Mouse (Mus musculus) neural tube, embryonic 12.5 days (tissue): ENCODE data around the gene Sgsh. TPM values are rescaled to one million over a fixed set of nuclear protein-coding genes. Genes with fewer than 3 reads are reported as not detected.
A peak's percentile ranks its signal among the peaks of the same experiment; 100 is the strongest.

Experiments
- ATAC-seq: fragments of 200-750 bp; cut with Nextera tagmentation; 2 replicates; pipeline ENCODE4 v1.8.0; 2017; ENCODE audit warnings: low read depth, mild to moderate bottlenecking, moderate TSS enrichment, moderate library complexity; ENCODE audit not compliant: low FRiP score
- H3K27ac ChIP-seq: fragments of 300-500 bp; sonication (generic); 2 replicates; pipeline ENCODE4 v1.5.1; 2016
- H3K27me3 ChIP-seq: fragments of 300-500 bp; sonication (generic); replicated peaks from 2 replicates; pipeline ENCODE4 v1.6.1; 2016; ENCODE audit warnings: mild to moderate bottlenecking
- H3K36me3 ChIP-seq: fragments of 300-500 bp; sonication (generic); 2 replicates; pipeline ENCODE4 v1.6.1; 2016; ENCODE audit warnings: mild to moderate bottlenecking
- H3K4me1 ChIP-seq: fragments of 300-500 bp; sonication (generic); 2 replicates; pipeline ENCODE4 v1.6.1; 2016
- H3K4me2 ChIP-seq: fragments of 300-500 bp; sonication (generic); replicated peaks from 2 replicates; pipeline ENCODE4 v1.6.1; 2016; ENCODE audit warnings: mild to moderate bottlenecking
- H3K4me3 ChIP-seq: fragments of 300-500 bp; sonication (generic); 2 replicates; pipeline ENCODE4 v1.5.1; 2016
- H3K9ac ChIP-seq: fragments of 300-500 bp; sonication (generic); 2 replicates; pipeline ENCODE4 v1.6.1; 2016; ENCODE audit warnings: mild to moderate bottlenecking
- H3K9me3 ChIP-seq: fragments of 300-500 bp; sonication (generic); 2 replicates; pipeline ENCODE4 v1.6.1; 2016; ENCODE audit warnings: mild to moderate bottlenecking
- WGBS: fragments of 180-500 bp; shearing (Covaris S2); methylation state at CpG from one replicate; pipeline ENCODE4 v1.1.7; 2016; 5-methylcytosine and 5-hydroxymethylcytosine counted together
- polyA plus RNA-seq: library from polyadenylated mRNA; unstranded; fragments of >200 nt; fragmentation: Nextera tagmentation; extraction: Ambion mirVana; gene quantifications from 2 replicates; pipeline ENCODE4 v1.2.1, GENCODE M21; 2016

The Sgsh gene
- polyA plus RNA-seq, 1 experiment from 2014 or later: 5.2 TPM

DNA sequence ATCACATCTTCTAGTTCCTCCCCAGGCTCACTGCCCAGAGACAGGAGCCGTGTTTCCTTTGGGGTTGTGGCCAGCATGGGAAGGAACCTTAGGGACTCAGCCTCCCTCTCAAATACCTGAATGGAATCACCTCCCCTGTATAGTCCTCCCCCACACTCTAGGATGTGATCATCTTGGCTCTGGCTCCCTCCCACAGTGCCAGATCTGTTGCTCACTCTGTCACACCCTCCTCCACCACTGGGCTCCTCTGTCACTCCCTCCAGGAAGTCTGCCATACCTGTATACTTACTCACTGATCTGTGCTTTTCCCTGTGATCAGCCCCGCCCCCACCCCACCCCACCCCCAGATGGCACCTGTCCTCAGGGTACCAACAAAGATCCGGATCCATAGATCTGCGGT is 24.7 kb downstream of the Sgsh start:
- H3K9me3 ChIP-seq: no peaks in the 10 kb centered on the region
- H3K4me3 ChIP-seq: no peak overlapping the region
- H3K4me2 ChIP-seq: no peak overlapping the region
- 65% methylated on average over 4 of the region's 4 CpGs for WGBS
- H3K36me3 ChIP-seq: no peaks in the 10 kb centered on the region
- no peaks in the 10 kb centered on the region for H3K4me1 ChIP-seq
- H3K27me3 ChIP-seq: no peaks in the 10 kb centered on the region
- no peak overlapping the region for H3K9ac ChIP-seq
- ATAC-seq: no peak
- H3K27ac ChIP-seq: no peak overlapping the region

- Histone ChIP-seq H3K36me3 (no peaks in the 10 kb centered on the region), H3K4me1 (no peaks in the 10 kb centered on the region), H3K27me3 (0 out of 2 replicates have a peak, but pooled peaks cover 3% of the 10 kb centered on the region), H3K27ac (no peak overlapping the region), H3K9ac (no peak overlapping the region), H3K4me2 (no peak overlapping the region), H3K4me3 (no peak overlapping the region), H3K9me3 (0 out of 2 replicates have a peak, but pooled peaks cover 3% of the 10 kb centered on the region)
- WGBS: 88% methylated on average over 1 of the region's 1 CpGs
- no peak for ATAC-seq
These were observed 30.3 kb downstream of the Sgsh start for GRCm38 (mm10) chr11:119325068-119325467.

GRCm38 (mm10) chr11:119322521-119322920 is 32.8 kb downstream of the Sgsh start:
- Histone ChIP-seq H3K9me3 (0 out of 2 replicates have a peak, but pooled peaks cover 3% of the 10 kb centered on the region), H3K9ac (no peak overlapping the region), H3K4me1 (no peaks in the 10 kb centered on the region), H3K36me3 (no peaks in the 10 kb centered on the region), H3K4me3 (no peak overlapping the region), H3K27me3 (0 out of 2 replicates have a peak, but pooled peaks cover 3% of the 10 kb centered on the region), H3K4me2 (no peak overlapping the region), H3K27ac (no peak overlapping the region)
- WGBS: 77% methylated on average over 13 of the region's 13 CpGs
- ATAC-seq: no peak

- Histone ChIP-seq H3K9me3 (no peaks in the 10 kb centered on the region), H3K4me2 (no peak overlapping the region), H3K27me3 (no peaks in the 10 kb centered on the region), H3K36me3 (no peaks in the 10 kb centered on the region), H3K27ac (no peak overlapping the region), H3K4me1 (no peaks in the 10 kb centered on the region), H3K9ac (no peak overlapping the region), H3K4me3 (no peak overlapping the region)
- ATAC-seq: no peak
- 91% methylated on average over 4 of the region's 4 CpGs for WGBS
These were observed 38.6 kb downstream of the Sgsh start for GRCm38 (mm10) chr11:119316720-119317119.

- WGBS: 82% methylated on average over 17 of the region's 17 CpGs
- Histone ChIP-seq H3K9me3 (no peaks in the 10 kb centered on the region), H3K4me3 (no peak overlapping the region), H3K36me3 (no peaks in the 10 kb centered on the region), H3K27ac (no peak overlapping the region), H3K9ac (no peak overlapping the region), H3K4me2 (no peak overlapping the region), H3K4me1 (no peaks in the 10 kb centered on the region), H3K27me3 (no peaks in the 10 kb centered on the region)
- ATAC-seq: no peak
These were observed 40.9 kb downstream of the Sgsh start for GRCm38 (mm10) chr11:119314252-119314936.

DNA sequence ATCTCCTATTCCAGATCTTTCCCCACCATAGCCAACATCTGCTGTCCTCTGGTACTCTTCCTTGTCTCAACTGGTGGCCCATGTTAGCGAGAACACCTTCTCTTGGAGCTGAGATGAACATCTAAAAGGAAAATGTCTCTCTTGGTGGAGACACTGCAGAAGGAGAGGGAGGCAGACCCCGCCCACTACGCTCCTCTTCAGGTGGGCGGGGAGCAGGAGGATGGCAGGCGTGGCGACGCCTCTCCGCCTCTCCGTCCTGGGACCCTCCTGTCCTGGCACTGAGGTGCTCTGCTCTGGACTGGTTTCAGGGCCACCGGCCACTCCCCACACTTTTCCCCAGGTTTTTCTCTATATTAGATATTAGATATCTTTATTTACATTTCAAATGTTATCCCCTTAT is 44.7 kb downstream of the Sgsh start:
- no peaks in the 10 kb centered on the region; the same call in 1 of the 2 replicates for H3K27me3 ChIP-seq
- no peaks in the 10 kb centered on the region for H3K36me3 ChIP-seq
- 0 out of 2 replicates have a peak, but pooled peaks cover 6% of the 10 kb centered on the region for H3K4me1 ChIP-seq
- WGBS: 20% methylated on average over 10 of the region's 10 CpGs
- no peak overlapping the region for H3K27ac ChIP-seq
- no peak overlapping the region for H3K9ac ChIP-seq
- no peaks in the 10 kb centered on the region for H3K9me3 ChIP-seq
- ATAC-seq: no peak
- H3K4me3 ChIP-seq: no peak overlapping the region
- no peak overlapping the region for H3K4me2 ChIP-seq

- no peak overlapping the region for H3K9ac ChIP-seq
- no peaks in the 10 kb centered on the region for H3K36me3 ChIP-seq
- H3K4me2 ChIP-seq: no peak overlapping the region
- no peak for ATAC-seq
- H3K4me3 ChIP-seq: no peak overlapping the region
- no peaks in the 10 kb centered on the region for H3K9me3 ChIP-seq
- no peak overlapping the region for H3K27ac ChIP-seq
- H3K27me3 ChIP-seq: peaks cover 10% of the 10 kb centered on the region; the same call in 1 of the 2 replicates
- WGBS: 24% methylated on average over 11 of the region's 11 CpGs
- 0 out of 2 replicates have a peak, but pooled peaks cover 6% of the 10 kb centered on the region for H3K4me1 ChIP-seq
These were observed 47.4 kb downstream of the Sgsh start for GRCm38 (mm10) chr11:119307916-119308315.

- no peak within 1 kb of the TSS for H3K27ac ChIP-seq
- H3K4me2 ChIP-seq: no peak within 1 kb of the TSS
- H3K9me3 ChIP-seq: no peaks in the 10 kb centered on the region
- WGBS: 33% methylated on average over 1 of the region's 1 CpGs
- no peak within 1 kb of the TSS for H3K4me3 ChIP-seq
- 0 out of 2 replicates have a peak, but pooled peaks cover 6% of the 10 kb centered on the region for H3K4me1 ChIP-seq
- H3K27me3 ChIP-seq: peaks cover 10% of the 10 kb centered on the region; the same call in 1 of the 2 replicates
- no peak within 1 kb of the TSS for H3K9ac ChIP-seq
- no peaks in the 10 kb centered on the region for H3K36me3 ChIP-seq
- ATAC-seq: no peak
These were observed 47.8 kb downstream of the Sgsh start, which contains the start of gene Card14 for GRCm38 (mm10) chr11:119307658-119307867. TSS of gene Card14 (plus strand) at chr11:119307768.

DNA sequence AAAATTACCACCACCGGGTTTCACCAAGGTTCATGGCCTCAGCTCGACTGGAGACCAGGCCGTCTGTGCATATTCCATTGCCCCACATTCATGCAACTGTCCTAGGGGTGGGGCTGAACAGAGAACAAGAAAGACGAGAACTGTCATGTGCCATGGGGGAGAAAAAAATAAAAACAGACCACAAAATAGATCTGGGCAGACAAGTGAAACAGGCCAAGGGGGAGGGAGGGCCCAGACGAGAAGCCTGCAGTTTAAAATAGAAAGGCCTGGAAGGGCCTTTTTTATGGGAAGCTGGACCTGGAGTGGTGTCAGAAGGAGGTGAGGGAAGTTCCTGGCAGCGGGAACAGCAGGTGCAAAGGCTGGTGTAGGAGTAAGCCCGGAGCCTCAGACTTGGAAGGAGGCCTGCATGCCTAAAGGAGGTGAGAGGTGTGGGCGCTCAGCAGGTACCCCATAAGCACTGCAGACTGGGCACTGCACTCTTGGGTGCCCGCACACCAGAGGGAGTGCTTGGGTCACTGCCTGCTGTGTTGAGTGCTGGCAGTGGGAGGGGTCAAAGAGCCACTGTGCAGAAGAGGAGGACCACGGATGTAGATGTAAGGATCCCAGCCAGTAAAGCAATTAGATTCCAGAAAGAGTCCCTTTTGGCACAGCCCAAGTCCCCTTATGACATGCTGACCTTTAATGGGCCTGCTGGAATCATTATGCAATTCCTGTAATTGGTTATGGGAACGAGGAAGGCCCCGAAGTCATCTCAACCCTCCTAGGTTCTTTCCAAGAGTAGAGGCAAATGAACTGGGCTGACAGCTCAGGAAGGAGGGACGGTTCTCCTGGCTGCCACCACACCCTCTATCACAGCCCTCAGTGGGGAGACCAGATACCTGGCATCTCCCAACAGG is 48.3 kb downstream of the Sgsh start:
- ATAC-seq: no peak
- no peak overlapping the region for H3K27ac ChIP-seq
- WGBS: 62% methylated on average over 13 of the region's 13 CpGs
- H3K9me3 ChIP-seq: no peaks in the 10 kb centered on the region
- peaks cover 10% of the 10 kb centered on the region; the same call in 1 of the 2 replicates for H3K27me3 ChIP-seq
- H3K36me3 ChIP-seq: no peaks in the 10 kb centered on the region
- H3K4me1 ChIP-seq: 0 out of 2 replicates have a peak, but pooled peaks cover 6% of the 10 kb centered on the region
- no peak overlapping the region for H3K4me2 ChIP-seq
- no peak overlapping the region for H3K9ac ChIP-seq
- H3K4me3 ChIP-seq: no peak overlapping the region

DNA sequence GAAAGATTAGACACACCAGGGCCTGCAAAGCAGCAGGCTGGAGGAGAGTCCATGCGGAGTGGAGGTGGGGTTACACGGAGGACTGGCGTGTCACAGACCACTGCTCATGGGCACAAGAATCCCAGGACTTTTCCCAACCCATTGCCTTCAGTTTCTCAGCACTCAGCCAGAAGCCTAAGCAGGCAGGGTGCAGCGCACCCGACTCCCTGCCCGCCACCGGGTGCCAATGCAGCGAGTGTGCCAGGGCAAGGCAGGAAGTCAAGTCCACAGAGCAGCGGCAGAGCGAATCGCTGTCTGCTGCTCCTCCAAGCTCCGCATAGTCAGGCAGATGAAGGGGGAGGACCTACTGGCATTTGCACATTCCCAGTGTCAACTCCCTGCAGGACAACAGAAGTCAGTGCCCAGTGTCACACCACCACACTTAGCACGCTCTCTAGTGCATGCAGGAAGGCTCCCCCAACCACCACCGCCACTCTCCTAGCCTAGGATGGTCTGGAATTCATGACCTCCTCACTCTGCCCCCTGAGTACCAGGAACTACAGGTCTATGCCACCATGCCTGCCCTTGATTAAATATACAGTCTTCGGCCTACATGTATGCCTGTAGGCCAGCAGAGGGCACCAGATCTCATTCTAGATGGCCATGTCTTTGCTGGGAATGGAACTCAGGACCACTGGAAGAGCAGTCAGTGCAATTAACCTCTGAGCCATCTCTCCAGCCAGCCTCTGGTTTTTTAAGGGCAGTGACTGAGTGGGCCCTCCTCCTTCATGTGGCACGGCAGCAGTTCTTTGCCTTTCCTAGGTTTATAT is 50.2 kb downstream of the Sgsh start:
- Histone ChIP-seq H3K9ac (no peak overlapping the region), H3K4me2 (no peak overlapping the region), H3K4me1 (peaks cover 14% of the 10 kb centered on the region; the same call in 1 of the 2 replicates), H3K27me3 (peaks cover 10% of the 10 kb centered on the region; the same call in 1 of the 2 replicates), H3K4me3 (no peak overlapping the region), H3K27ac (no peak overlapping the region), H3K9me3 (no peaks in the 10 kb centered on the region), H3K36me3 (no peaks in the 10 kb centered on the region)
- WGBS: 37% methylated on average over 16 of the region's 16 CpGs
- no peak for ATAC-seq

- Histone ChIP-seq H3K4me1 (peaks cover 25% of the 10 kb centered on the region), H3K27ac (no peak overlapping the region), H3K9ac (no peak overlapping the region; the same call in 1 of the 2 replicates), H3K27me3 (0 out of 2 replicates have a peak, but pooled peaks cover 10% of the 10 kb centered on the region), H3K4me2 (peak overlapping the region; percentile 93), H3K4me3 (no peak overlapping the region), H3K9me3 (no peaks in the 10 kb centered on the region), H3K36me3 (peaks cover 23% of the 10 kb centered on the region)
- ATAC-seq: no peak
- 35% methylated on average over 2 of the region's 2 CpGs for WGBS
These were observed 54.4 kb downstream of the Sgsh start for GRCm38 (mm10) chr11:119300986-119301385.
